In genomic region chr9:64029908-64030631, GRCm38 (mm10) we compare ENCODE assay signal across 11 mouse cellular contexts. TPM values are rescaled to one million over a fixed set of nuclear protein-coding genes. Genes with fewer than 3 reads are reported as not detected.
A peak's percentile ranks its signal among the peaks of the same experiment; 100 is the strongest.
DNase-seq lines count a peak whose midpoint lies in the region; ATAC-seq and TF ChIP-seq lines count a peak whose summit lies in the region.
"Had no signal": no experiment of that assay in that cellular context is flagged by ENCODE, and none has a peak within 500 bp of the region (broad histone marks: within the 10 kb centered on the region; RNA-seq: fewer than 3 reads in every experiment).

No protein-coding gene starts in this region.

- no peaks in the 10 kb centered on the region for H3K79me2 ChIP-seq in liver, adult 2 months (ENCODE audit: control insufficient read depth, insufficient read depth, low read length)

- H3K9ac ChIP-seq in liver, adult 2 months (ENCODE audit: low read depth, low read length) = no peak overlapping the region
- H3K9ac ChIP-seq in heart, embryonic 14.5 days (ENCODE audit: low read length) = no peak overlapping the region
- H3K9ac ChIP-seq in liver, postnatal 0 days (replicated peaks) = no peak overlapping the region
- no peak overlapping the region for H3K9ac ChIP-seq in stomach, postnatal 0 days (ENCODE audit: low read length)
- H3K9ac ChIP-seq: limb, embryonic 15.5 days had no signal

- no peak for TF ChIP-seq CTCF in liver, adult 2 months (IDR thresholded peaks at IDR 0.05; ENCODE audit: low read depth, low read length)
- TF ChIP-seq CTCF in liver, postnatal 0 days (IDR thresholded peaks at IDR 0.05; ENCODE audit: low read depth) = no peak
- TF ChIP-seq CTCF in stomach, postnatal 0 days (IDR thresholded peaks at IDR 0.05; ENCODE audit: low read depth) = no peak
- no peak for TF ChIP-seq CTCF in left cerebral cortex, adult 2 months (IDR thresholded peaks at IDR 0.05)

- intact Hi-C loops in left cerebral cortex, adult 2 months (cut with DNase I) = loop anchor here (10.0 kb wide), 1 partner anchor 885 kb away; the partner anchor contains the start of gene Skor1

- no peak overlapping the region for H3K4me3 ChIP-seq in liver, adult 2 months (ENCODE audit: insufficient read depth, low read depth, low read length)
- no peak overlapping the region for H3K4me3 ChIP-seq in heart, embryonic 14.5 days (ENCODE audit: control insufficient read depth in 1 of 2, insufficient read depth in 1 of 2, low read depth in 1 of 2, low read length in 2 of 2)
- no peak overlapping the region for H3K4me3 ChIP-seq in liver, postnatal 0 days (ENCODE audit: low read depth, low read length)
- no peak overlapping the region for H3K4me3 ChIP-seq in stomach, postnatal 0 days (ENCODE audit: low read depth, low read length)
- no peak overlapping the region for H3K4me3 ChIP-seq in left cerebral cortex, adult 2 months
- H3K4me3 ChIP-seq: limb, embryonic 15.5 days had no signal

- H3K9me3 ChIP-seq in heart, embryonic 14.5 days (ENCODE audit: control insufficient read depth, low read length) = no peaks in the 10 kb centered on the region
- no peaks in the 10 kb centered on the region for H3K9me3 ChIP-seq in liver, postnatal 0 days (ENCODE audit: low read length)
- H3K9me3 ChIP-seq in stomach, postnatal 0 days (ENCODE audit: control insufficient read depth, low read length) = no peaks in the 10 kb centered on the region
- H3K9me3 ChIP-seq: limb, embryonic 15.5 days had no signal

- TF ChIP-seq EP300 in liver, postnatal 0 days (IDR thresholded peaks at IDR 0.05; ENCODE audit: low read depth) = peak; percentile 47; the same call in 1 of the 2 replicates
- TF ChIP-seq EP300 in stomach, postnatal 0 days (optimal IDR thresholded peaks at IDR 0.05) = no peak

- DNase-seq in liver, adult 2 months (ENCODE audit: extremely low read depth, low read depth, low spot score) = peak; percentile 18
- DNase-seq in liver = no peak
- no peak for DNase-seq in liver, postnatal 0 days
- peak; percentile 43 for DNase-seq in stomach, postnatal 0 days (ENCODE audit: low spot score)
- DNase-seq in left cerebral cortex, adult 18-20 months (ENCODE audit: low spot score in 2 of 2) = no peak
- DNase-seq in left cerebral cortex, adult 2 months (ENCODE audit: extremely low spot score in 1 of 2, low spot score in 2 of 2) = no peak
- DNase-seq: cerebellum, adult 8-10 months had no signal

- H3K27ac ChIP-seq in liver, adult 2 months (replicated peaks; ENCODE audit: insufficient read depth, low read depth, low read length) = peak overlapping the region; percentile 22; the same call in 1 of the 2 replicates
- H3K27ac ChIP-seq in heart, embryonic 14.5 days (replicated peaks in 1 of 2; ENCODE audit: control insufficient read depth in 1 of 2, insufficient read depth in 1 of 2, low read depth in 2 of 2, low read length in 2 of 2) = peak overlapping the region; percentile 38 to 46
- H3K27ac ChIP-seq in liver, postnatal 0 days (ENCODE audit: low read depth) = no peak overlapping the region; the same call in 1 of the 2 replicates
- no peak overlapping the region for H3K27ac ChIP-seq in stomach, postnatal 0 days (replicated peaks)
- no peak overlapping the region for H3K27ac ChIP-seq in left cerebral cortex, adult 2 months
- H3K27ac ChIP-seq: limb, embryonic 15.5 days had no signal

- no peaks in the 10 kb centered on the region for H3K27me3 ChIP-seq in liver, adult 2 months (ENCODE audit: control insufficient read depth, insufficient read depth, low read length)
- no peaks in the 10 kb centered on the region for H3K27me3 ChIP-seq in heart, embryonic 14.5 days (ENCODE audit: control insufficient read depth, insufficient read depth, low read length)
- no peaks in the 10 kb centered on the region for H3K27me3 ChIP-seq in liver, postnatal 0 days (ENCODE audit: insufficient read depth, low read length)
- no peaks in the 10 kb centered on the region for H3K27me3 ChIP-seq in stomach, postnatal 0 days (ENCODE audit: control insufficient read depth, insufficient read depth, low read length)
- H3K27me3 ChIP-seq: limb, embryonic 15.5 days had no signal

- no peaks in the 10 kb centered on the region for H3K4me1 ChIP-seq in liver, adult 2 months (ENCODE audit: control insufficient read depth, insufficient read depth, low read length)
- peaks cover 2 to 11% of the 10 kb centered on the region in 2 experiments; a peak in 3 of 4 replicates for H3K4me1 ChIP-seq in heart, embryonic 14.5 days (ENCODE audit: control insufficient read depth in 2 of 2, insufficient read depth in 2 of 2, low read length in 2 of 2)
- H3K4me1 ChIP-seq in liver, postnatal 0 days (ENCODE audit: insufficient read depth) = peaks cover 7% of the 10 kb centered on the region; the same call in 1 of the 2 replicates
- H3K4me1 ChIP-seq in stomach, postnatal 0 days (replicated peaks; ENCODE audit: control insufficient read depth, insufficient read depth) = no peaks in the 10 kb centered on the region
- H3K4me1 ChIP-seq: limb, embryonic 15.5 days had no signal

- WGBS in liver, adult 2 months = 72% methylated on average over 6 of the region's 6 CpGs
- WGBS in heart, embryonic 14.5 days = 58% methylated on average over 6 of the region's 6 CpGs
- 50% methylated on average over 6 of the region's 6 CpGs for WGBS in liver, postnatal 0 days (ENCODE audit: insufficient replicate concordance)
- WGBS in stomach, postnatal 0 days = 48% methylated on average over 6 of the region's 6 CpGs

- H3K4me2 ChIP-seq in heart, embryonic 14.5 days (ENCODE audit: low read length) = no peak overlapping the region
- no peak overlapping the region for H3K4me2 ChIP-seq in liver, postnatal 0 days (ENCODE audit: low read depth, low read length)
- no peak overlapping the region for H3K4me2 ChIP-seq in stomach, postnatal 0 days (replicated peaks; ENCODE audit: low read depth)
- H3K4me2 ChIP-seq: limb, embryonic 15.5 days had no signal

- no peaks in the 10 kb centered on the region for H3K36me3 ChIP-seq in liver, adult 2 months (ENCODE audit: control insufficient read depth, insufficient read depth, low read length)
- no peaks in the 10 kb centered on the region for H3K36me3 ChIP-seq in heart, embryonic 14.5 days (ENCODE audit: control insufficient read depth, insufficient read depth, low read length)
- no peaks in the 10 kb centered on the region for H3K36me3 ChIP-seq in liver, postnatal 0 days (replicated peaks; ENCODE audit: insufficient read depth, low read length)
- H3K36me3 ChIP-seq in stomach, postnatal 0 days (ENCODE audit: control insufficient read depth, insufficient read depth, low read length) = no peaks in the 10 kb centered on the region
- H3K36me3 ChIP-seq: limb, embryonic 15.5 days had no signal

- no peak for ATAC-seq in heart, embryonic 14.5 days (ENCODE audit: insufficient number of reproducible peaks, insufficient read depth, low FRiP score, low read depth)
- ATAC-seq in liver, postnatal 0 days = no peak
- ATAC-seq in stomach, postnatal 0 days (ENCODE audit: low FRiP score, low TSS enrichment) = peak; percentile 80
- ATAC-seq: forebrain, embryonic 16.5 days; intestine, embryonic 16.5 days had no signal

- no peak for TF ChIP-seq POLR2A in liver, adult 2 months (IDR thresholded peaks at IDR 0.05; ENCODE audit: extremely low read depth, insufficient read depth, low read length)

RNA-seq across cellular contexts. Expression of gene Smad6, which starts 8.2 kb away (rescaled TPM):
- total RNA-seq in liver, adult 2 months (2014; rRNA removed) = 4.1 and 6.0 TPM in 2 replicates
- polyA plus RNA-seq in liver, adult 2 months (2012; rRNA removed) = 11.4 and 12.6 TPM in 2 replicates
- polyA plus RNA-seq in heart, embryonic 14.5 days (2014; fragmentation: Nextera tagmentation; extraction: Ambion mirVana) = 18.7 and 30.8 TPM in 2 replicates
- 1.8 and 2.9 TPM in 2 replicates for polyA plus RNA-seq in liver, postnatal 0 days (2015; fragmentation: Nextera tagmentation; extraction: Ambion mirVana)
- polyA plus RNA-seq in stomach, postnatal 0 days (2015; fragmentation: Nextera tagmentation; extraction: Ambion mirVana) = 6.0 and 7.3 TPM in 2 replicates
- total RNA-seq in left cerebral cortex, adult 18-20 months (2021) = 1 to 10 TPM; 2.1 to 2.5 TPM
- total RNA-seq in left cerebral cortex, adult 2 months (2021) = 1 to 10 TPM; 2.6 to 2.8 TPM

Comparison
In these comparisons a context has a peak if more than half of its experiments do, and no peak if none do; other contexts are left out.
1. DNase-seq: peak in liver, adult 2 months (single experiment) and stomach, postnatal 0 days (single experiment); none in liver (single experiment), liver, postnatal 0 days (single experiment), left cerebral cortex, adult 18-20 months (0 of 2) and left cerebral cortex, adult 2 months (0 of 2).
2. H3K27ac ChIP-seq: peak in liver, adult 2 months (single experiment) and heart, embryonic 14.5 days (2 of 2); none in liver, postnatal 0 days (single experiment), stomach, postnatal 0 days (single experiment) and left cerebral cortex, adult 2 months (single experiment).